Mouse (Mus musculus) spleen, postnatal 4 days (tissue): ENCODE measurements at regions not wholly inside any gene's neighbourhood (a gene's known extent, or its start where the extent isn't known, plus 50 kb on each side); places are given as distances from the start of the nearest gene placed in this dataset.

Experiments used
- DNase-seq, 2 experiments: peaks; one replicate each; pipeline ENCODE4 v3.0.0; 2022; ENCODE audit warnings: low spot score in 2 of 2

DNA sequence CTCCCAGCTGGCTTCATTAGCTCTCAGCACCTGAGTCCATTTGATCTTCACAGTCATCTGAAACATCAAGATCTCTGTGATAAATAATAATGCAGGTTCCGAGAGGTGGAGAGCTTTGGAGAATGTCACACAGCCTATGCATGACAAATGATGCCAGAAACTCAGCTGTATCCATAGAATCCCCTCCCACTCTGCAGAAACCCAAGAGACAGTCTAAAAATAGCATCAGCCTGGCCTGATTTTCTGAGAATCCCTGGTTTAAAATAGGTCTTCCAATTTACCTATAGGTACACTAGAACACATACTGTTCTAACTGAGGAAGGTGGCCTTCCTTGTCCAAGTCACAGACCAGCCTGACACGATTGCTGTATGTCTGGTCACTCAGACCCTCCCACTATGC is 184.0 kb upstream of the B3gat1 start:
- no peak for DNase-seq

DNA sequence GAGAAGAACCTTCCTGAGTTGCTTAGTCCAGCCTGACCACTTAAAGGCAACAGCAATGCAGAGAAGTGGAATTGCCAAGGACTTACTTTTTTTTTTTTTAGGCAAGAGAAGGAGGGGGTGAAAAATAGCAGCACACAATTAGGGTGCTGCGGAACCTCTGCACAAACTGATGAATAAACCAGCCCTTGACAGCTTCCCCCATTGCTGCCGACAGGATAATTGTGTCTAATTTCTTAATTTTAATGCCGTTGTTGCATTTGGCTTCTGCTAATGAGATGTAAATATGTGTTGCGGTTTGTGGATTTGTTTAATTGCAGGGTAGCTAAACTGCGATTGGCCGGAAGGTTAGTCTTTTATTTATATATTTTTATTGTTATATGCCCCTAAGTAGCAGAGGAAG is 157.5 kb upstream of the B3gat1 start:
- no peak for DNase-seq

DNA sequence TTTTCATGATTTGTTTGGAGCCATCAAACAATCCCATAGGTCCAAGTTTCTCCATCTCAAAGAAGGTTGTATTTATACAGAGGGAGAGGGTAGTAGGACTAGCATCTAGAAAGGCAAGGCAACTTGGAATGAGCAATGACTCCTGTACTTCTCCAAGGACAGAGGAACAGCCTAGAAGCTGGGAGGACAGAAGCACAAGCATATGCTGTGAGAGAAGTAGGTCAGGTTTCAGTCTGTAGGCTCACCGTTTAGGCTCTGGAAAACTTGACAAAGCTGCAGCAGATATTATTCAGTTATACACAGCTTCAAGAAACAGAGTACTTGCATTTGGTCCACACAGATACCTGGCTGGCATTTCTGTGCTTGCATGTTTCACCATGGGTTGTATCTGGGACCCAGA is 131.5 kb upstream of the B3gat1 start:
- DNase-seq, result no peak

DNA sequence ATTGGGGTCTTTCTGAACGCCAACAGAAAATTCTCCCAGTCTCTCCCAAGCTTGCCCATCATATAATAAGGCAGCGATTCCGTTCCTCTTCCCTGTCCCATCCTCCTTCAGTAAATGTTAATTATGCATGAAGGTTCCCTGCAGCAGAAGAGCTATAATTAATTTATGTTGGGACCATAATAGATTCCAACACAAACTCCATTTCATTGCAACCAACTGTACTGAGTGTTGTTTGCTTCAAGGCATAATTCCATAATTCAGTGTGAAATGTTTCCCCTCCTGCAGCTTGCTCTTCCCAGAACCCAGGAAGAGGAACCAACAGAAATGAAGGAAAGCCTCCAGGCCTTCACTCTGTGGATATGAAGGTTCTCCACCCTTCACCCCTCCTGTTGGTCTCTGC is 129.0 kb upstream of the B3gat1 start:
- no peak for DNase-seq

DNA sequence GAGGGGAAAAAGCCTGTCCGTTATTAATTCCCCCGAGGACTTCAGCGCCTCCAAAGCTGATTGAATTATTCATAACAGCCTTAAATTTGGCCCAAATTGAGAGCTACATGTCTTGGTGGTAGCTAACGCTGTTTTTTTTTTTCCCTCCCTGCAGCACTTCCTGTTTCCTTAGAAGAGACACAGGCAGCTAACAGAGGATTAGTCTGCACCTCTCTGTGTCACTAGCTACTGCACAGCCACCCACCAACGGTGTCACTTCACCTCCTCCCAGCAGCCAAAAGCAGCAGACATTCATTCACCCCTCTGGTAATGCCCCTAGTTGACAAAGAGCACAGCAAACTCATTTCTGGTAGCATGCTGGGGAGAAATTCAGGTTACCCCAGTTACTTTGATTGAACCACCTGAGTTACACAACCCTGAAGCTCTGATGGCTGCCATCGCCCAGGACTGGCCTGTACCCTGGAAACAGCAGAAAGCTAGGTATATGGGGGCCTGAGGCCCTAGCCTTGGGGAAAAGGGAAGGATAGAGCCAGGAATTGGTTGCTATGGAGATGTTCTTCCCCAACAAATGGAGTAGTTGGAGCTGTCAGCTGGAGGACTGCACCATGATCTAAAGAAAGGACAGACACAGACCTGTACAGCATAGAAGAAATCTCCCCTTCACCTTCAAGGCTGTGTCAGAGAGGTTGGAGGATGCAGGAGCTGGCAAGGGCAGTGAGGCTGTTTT is 121.7 kb upstream of the B3gat1 start:
- peak in 1 of 2 experiments; percentile 22 for DNase-seq

DNA sequence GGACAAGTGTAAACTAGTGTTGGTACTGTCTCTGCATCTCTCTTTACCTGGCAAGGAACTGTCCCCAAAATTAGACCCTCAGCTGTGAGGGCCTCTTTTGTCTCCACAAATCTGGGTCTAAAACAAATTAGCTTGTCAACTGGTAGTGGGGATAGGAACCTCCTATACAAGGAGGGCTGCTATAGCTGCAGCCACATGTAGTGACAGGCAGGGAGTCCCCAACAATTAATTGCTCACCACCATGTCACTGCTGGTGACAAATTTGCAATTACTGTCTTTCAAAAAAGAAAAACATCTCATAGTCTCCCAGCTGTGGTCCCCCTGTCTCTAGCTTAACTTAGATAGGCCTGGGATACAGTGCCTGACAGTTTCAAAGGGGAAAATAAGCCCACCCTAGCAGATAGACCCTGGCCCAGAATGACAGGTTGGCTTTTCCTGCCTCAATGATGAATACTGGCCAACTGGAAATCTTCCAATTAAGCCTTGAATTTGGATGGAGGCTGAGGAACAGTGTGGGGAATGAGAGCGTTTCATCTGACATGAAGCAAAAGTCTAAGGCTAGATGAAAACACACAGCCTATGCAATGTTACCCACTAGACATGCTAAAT is 110.6 kb upstream of the B3gat1 start:
- DNase-seq, result no peak

DNA sequence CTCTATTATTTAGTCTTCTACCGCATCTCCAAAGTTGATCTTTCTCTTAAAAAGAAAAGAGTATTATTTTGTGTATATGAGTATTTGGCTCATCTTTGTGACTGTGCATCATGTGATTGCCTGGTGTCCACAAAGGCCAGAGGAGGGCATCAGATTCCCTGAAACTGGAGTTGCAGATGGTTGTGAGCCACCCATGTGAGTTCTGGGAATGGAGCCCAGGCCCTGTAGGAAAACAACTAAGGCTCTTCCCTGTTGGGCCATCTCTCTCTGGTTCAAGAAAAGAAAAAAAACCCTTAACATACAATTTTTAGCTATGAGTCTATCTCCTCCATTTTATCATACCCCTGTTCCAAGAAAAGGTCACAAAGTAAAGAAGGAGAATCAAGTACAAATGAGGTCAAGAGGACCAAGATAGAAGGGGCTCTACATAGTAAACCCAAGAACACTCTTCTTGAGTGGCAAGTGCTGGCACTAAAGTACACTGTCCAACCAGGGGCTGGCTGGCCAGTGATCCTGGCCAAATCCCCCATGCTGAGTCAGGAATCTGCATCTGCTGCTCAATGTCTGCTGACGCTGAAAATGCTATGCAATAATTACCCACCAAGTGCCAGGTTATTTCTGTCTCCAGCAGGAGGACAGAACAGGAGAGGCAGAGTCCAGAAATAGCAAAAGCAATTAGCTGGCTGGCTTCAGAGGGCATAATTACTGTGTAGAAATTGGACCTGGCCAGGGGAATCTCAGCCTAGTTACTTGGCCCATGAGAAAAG is 108.2 kb upstream of the B3gat1 start:
- DNase-seq, result no peak

DNA sequence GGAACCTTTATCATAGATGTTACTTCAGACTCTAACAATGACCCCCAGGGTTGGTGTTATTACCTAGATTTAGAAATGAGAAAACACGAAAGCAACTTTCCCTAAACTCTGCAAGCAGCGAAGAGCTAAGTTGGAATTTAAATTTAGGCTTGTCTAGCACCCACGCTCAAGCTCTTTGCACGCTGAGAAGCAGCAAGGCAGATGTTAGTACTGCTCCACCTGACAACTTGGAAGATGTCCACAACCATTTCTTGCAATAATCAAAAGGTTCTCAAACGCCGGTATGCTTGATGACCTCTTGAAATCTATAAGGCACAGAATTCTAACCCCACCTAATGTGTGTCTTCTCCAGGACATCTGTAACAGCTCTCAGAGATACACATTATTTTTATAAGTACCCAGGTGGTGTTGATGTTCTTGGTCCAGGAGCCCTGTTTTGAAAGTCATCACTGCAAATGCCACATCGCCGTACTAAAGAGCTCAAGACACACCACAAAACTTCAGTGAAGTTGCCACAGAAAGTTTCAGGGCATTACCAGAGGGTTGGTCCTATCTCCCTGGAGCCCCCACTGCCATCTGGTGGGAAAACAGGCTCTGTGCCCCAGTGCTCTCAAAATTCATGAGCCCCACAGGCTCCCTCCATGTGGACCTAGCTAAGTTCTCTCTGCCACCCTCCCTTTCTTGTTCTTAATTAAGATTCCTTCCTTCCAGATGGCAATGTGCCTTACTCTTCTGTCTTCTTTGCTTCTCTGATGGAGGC is 100.5 kb upstream of the B3gat1 start:
- DNase-seq, result no peak

DNA sequence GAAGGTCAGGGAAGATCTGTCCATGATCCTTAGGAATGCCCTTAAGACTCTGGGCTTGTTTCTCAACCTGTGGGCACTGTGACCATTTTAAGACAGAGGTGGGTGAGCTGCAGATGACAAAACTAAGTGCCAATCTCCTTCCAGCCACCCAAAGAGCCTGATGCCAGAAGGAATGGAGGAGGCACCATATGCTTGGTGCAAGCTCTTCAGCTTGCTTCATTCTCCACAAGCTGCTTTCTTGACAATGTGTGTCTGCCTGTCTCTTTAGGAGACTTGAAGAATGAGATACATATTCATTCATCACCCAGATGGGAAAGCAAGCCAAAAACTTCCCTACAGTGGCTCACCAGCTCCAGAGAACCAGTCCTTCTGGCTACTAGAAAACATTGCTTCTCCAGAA is 98.3 kb upstream of the B3gat1 start:
- DNase-seq, result no peak

DNA sequence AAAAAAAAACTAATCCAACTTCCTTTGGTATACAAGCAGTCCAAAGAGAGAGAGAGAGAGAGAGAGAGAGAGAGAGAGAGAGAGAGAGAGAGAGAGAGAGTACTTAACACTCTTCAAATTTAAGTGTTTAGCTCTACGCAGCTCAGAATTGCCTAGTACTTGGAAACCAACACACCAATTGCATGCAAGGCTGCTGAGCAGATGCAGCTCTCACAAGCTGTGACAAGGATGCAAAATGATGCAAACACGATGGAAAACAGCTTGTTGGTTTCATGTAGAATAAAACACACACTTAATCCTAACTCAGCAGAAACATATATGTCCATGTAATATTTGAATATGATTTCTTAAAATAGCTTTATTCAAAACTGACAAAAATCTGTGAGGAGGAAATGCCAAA is 94.9 kb upstream of the B3gat1 start:
- DNase-seq, result no peak

DNA sequence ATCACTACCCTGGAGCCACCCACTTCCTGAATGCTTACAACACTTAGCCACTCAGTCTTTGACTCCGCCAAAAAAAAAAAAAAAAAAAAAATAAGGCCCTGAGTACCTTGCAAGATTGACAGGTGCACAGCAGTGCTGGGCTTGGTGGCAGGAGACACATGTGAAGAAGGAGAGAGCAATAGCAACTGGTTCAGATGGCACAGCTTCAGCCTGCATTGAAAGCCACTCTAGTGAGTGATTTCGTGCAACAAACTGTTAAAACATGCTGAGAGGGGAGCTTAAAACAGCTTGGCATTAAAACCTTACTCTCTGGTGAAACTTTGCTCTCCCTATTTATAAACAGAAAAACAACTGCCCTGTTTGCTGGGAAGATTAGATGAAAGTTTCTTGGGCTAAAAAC is 91.2 kb upstream of the B3gat1 start:
- no peak for DNase-seq

DNA sequence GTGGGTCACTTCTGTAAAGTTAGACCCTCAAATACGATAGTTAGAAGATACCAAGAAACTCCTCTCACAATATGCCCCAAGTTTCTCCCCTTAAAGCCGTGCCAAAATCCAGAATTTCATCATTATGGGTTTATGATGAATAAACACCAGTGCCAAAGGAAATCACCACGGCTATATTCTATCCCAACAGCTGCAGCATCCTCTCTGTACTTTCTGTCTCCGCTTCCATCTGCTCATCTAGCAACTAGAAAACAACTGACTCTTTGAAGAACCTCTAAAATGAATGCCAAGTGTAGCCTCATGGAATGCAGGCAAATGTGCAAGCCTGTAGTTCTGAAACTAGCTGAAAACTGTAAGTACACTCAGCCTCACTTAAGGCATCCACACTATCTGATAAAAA is 90.7 kb upstream of the B3gat1 start:
- no peak for DNase-seq

DNA sequence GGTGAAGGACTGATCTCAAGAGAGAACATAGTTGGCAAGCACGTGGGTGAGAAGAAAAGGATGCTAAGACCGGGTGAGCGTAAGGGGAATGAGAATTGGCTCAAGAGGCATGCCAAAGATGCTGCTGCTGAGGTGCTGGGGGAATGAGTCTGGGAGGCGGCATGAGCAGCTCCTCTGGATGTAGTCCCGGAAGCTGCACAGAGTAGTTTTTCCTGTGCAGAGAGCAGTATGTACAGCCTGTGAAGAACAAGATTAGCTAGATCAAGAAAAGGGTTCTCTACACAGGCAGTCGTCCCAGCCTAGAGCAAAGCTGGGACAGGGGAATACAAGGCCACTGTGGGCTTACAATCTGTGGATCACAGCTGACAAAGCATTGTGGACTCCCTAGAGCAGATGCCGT is 84.0 kb upstream of the B3gat1 start:
- no peak for DNase-seq

DNA sequence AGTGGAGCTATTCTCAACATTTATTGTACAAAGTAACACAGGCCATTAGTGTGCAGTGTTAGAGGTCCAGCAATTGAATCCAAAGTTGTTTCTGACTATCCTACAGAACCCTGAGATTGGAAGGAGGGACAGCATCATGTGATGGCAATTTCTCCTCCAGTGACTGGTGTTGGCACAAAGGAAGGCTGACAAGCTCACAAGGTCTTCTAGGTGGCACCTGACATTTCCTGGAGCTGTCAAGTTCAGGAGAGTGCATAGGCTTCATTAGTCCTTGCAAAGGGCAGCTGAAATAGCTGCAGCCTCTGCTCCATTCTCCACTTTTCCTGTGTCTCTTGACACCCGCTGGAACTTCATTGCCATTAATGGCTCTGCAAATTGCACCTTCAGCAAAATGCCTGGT is 80.6 kb upstream of the B3gat1 start:
- no peak for DNase-seq

DNA sequence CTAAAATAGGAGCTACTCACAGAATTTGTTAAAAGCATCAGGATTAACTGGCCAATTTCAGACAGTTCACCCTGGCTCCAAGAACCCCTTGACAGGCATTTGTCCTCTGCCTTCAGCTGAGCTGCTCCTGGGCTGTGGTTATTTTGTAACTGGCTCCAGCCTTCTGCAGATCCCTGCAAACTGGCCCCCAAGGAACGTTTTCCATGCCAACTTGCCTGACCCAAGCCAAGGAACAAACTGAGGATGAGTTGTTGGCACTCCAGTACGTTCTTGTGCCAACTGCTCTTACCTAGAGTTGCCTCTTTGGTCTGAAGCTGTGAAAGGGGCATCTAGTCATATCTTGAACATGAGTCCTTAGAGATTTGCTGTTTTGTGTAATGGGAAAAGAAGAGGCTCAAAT is 74.2 kb upstream of the B3gat1 start:
- DNase-seq, result no peak

DNA sequence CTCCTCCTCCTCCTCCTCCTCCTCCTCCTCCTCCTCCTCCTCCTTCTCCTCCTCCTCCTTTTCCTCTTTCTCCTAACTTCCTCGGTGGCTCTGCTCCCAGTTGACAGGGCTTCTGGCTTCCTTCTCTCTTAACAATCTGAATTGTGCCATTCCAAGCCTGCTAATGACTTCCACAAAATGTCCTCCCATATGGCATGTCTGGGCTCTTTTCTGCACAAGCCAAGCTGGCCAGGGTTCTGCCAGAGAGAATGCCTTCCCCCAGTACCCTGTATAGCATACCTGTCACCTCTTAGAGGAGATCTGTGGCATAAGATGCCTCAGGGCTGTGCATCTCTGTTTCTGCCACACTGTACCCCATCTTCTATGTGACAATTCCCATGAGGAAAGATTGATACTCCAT is 70.0 kb upstream of the B3gat1 start:
- DNase-seq, result no peak

DNA sequence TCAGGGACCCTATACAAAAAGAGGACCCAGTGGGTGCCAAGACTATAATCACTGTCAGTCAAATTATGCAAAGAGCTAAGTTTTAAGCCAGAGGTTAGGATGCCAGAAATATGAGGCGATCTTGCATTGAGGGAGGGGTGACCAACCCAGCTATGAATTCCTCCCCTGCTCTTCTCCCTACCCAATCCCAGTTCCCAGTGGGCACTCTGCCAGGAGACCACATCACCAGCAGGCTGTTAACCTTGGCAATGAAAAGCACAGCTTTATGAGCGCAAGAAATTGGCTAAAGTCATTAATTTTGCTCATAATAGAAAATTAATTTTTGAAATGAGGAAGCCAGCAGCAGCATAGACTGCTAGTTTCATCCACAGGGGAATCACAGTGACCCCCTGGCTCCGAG is 65.7 kb upstream of the B3gat1 start:
- no peak for DNase-seq

DNA sequence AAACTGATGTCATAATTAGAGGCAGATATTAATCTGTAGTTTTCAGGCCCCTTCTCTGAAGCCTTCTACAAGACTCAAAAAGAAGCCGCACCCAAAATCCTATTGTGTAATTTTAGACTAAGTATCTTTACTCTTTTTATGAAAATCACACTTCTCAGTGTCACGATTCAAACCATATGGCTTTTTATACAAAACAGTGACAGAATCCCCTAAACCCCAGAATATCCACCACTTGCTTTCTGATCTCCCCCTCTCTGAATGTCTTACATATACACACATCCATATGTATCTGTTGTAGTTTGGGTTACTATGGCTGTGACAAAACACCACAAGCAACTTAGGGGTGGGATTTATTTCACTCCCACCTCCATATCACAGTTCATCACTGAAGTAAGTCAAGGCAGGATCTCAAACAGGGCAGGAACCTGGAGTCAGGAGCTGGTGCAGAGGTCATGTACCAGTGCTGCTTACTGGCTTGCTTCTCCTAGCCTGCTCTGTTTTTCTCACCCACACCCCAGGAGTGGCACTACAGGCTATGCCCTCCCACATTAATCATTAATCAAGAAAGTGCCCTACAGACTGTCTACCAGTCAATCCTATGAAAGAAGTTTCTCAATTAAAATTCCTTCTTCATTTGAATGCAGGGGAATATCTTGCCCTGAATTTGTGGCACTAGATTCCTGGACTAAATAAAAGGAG is 59.3 kb upstream of the B3gat1 start:
- no peak for DNase-seq

DNA sequence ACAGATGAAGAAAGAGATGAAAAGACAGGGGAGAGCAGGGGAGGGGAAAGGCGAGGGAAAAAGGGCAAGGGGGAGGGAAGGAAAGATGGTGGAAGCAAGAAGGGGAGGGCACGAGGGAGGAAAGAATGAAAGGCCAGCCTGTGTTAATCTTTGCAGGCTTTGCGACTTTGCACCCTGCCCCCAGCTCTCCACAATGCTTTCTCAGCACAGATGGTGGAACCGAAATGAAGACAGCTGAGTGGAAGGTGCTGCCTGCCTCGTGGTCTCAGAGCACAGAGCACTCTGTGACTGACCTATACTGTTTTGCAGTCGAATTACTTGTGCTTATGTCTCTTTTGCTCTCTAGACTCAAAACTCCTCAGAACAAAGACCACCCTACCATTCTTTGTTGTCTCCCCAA is 55.2 kb upstream of the B3gat1 start:
- no peak for DNase-seq

DNA sequence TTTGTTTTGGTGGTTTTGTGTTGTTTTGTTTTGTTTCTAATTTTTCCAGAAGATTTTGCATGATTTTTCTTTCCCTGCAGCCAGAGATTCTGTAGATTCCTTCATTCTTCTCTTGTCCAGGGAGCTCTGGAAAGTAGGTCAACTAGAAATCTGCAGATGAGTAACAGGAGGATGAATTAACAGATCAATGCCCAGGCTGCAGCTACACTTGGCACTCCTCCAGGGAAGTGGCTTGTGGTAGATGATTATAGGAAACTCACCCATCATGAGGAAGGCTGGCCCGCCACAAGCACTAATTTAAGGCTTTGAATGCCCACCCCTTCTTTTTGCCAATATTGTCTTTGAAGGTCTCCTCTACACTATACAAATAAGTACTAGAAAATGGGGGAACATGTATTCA is 52.0 kb upstream of the B3gat1 start:
- DNase-seq, result no peak
